ENCODE assay signal across 22 mouse cellular contexts in the genomic region with DNA sequence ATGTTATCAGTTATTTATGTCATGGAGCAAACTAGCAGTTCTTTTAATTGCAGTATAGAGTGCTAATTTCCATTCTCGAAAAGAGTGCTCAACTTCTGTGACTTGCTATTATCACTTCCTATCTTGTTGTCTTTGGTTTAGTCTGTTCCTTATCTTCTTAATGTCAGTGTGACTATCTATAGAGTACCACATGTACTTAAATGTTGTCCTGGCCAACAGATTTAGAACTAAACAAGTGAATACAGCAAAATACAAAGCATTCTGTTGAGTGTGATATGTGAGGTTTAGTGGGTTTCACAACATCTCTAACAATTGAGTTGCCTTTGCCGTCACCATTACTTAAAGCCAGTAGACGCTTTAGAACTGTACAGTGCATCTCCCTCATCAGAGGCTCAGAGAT. TPM values are rescaled to one million over a fixed set of nuclear protein-coding genes. Genes with fewer than 3 reads are reported as not detected.
A peak's percentile ranks its signal among the peaks of the same experiment; 100 is the strongest.
DNase-seq lines count a peak whose midpoint lies in the region; ATAC-seq and TF ChIP-seq lines count a peak whose summit lies in the region.
"Had no signal": no experiment of that assay in that cellular context is flagged by ENCODE, and none has a peak within 500 bp of the region (broad histone marks: within the 10 kb centered on the region; RNA-seq: fewer than 3 reads in every experiment).

No protein-coding gene starts in this region.

- peak; percentile 90 for ATAC-seq in G1E (ENCODE audit: extremely low read depth, insufficient number of reproducible peaks, low FRiP score, poor library complexity, severe bottlenecking)
- peak; percentile 60 for ATAC-seq in megakaryocyte progenitor cell, adult 5-6 weeks (replicated peaks; ENCODE audit: poor library complexity)
- ATAC-seq in megakaryocyte-erythroid progenitor cell, adult 5-6 weeks (replicated peaks; ENCODE audit: low FRiP score, low TSS enrichment, poor library complexity, severe bottlenecking), result peak; percentile 62
- ATAC-seq: activated CD4-positive, CD25-positive, alpha-beta regulatory T cell, adult 4 months; CD4-positive, CD25-positive, alpha-beta regulatory T cell, adult 4 months; Patski had no signal

- no peak for TF ChIP-seq CTCF in G1E (IDR thresholded peaks at IDR 0.05; ENCODE audit: low read depth, low read length)
- no peak for TF ChIP-seq CTCF in cerebellum, adult 2 months (IDR thresholded peaks at IDR 0.05; ENCODE audit: borderline replicate concordance, insufficient read depth, low read depth, low read length)

- H3K27me3 ChIP-seq in G1E (ENCODE audit: insufficient read depth, low read length), result no peaks in the 10 kb centered on the region
- no peaks in the 10 kb centered on the region for H3K27me3 ChIP-seq in cerebellum, adult 2 months (ENCODE audit: control insufficient read depth, insufficient read depth, low read length)
- no peaks in the 10 kb centered on the region for H3K27me3 ChIP-seq in embryonic facial prominence, embryonic 10.5 days (replicated peaks; ENCODE audit: low read depth, poor library complexity, severe bottlenecking)
- H3K27me3 ChIP-seq: CH12.LX, Patski had no signal

- H3K9me3 ChIP-seq in G1E (replicated peaks), result no peaks in the 10 kb centered on the region
- no peaks in the 10 kb centered on the region for H3K9me3 ChIP-seq in embryonic facial prominence, embryonic 10.5 days

- H3K4me1 ChIP-seq in G1E (ENCODE audit: insufficient read depth, low read depth, low read length), result peaks cover 20% of the 10 kb centered on the region
- H3K4me1 ChIP-seq in cerebellum, adult 2 months (ENCODE audit: control insufficient read depth, insufficient read depth, low read length), result no peaks in the 10 kb centered on the region
- H3K4me1 ChIP-seq in embryonic facial prominence, embryonic 10.5 days, result no peaks in the 10 kb centered on the region

- no peak overlapping the region for H3K27ac ChIP-seq in cerebellum, adult 2 months (ENCODE audit: insufficient read depth, low read length)
- no peak overlapping the region for H3K27ac ChIP-seq in embryonic facial prominence, embryonic 10.5 days (replicated peaks)

- no peak for DNase-seq in G1E (ENCODE audit: low spot score)
- DNase-seq in cerebellum, adult 2 months, result no peak
- no peak for DNase-seq in embryonic facial prominence, embryonic 10.5 days (ENCODE audit: low spot score)
- DNase-seq in embryo, embryonic 10 days (ENCODE audit: low spot score), result no peak
- DNase-seq: adrenal gland, adult 2 months; adrenal gland, adult 8-10 months; adrenal gland, postnatal 10 days; adrenal gland, postnatal 14 days; adrenal gland, postnatal 25 days; adrenal gland, postnatal 36 days; B cell, adult 2 months; cerebellum, adult 11 months; cerebellum, adult 11-12 months; cerebellum, adult 18-20 months; cerebellum, adult 8-10 months had no signal

- TF ChIP-seq POLR2A in cerebellum, adult 2 months (IDR thresholded peaks at IDR 0.05; ENCODE audit: borderline replicate concordance, insufficient read depth, low read length), result no peak

- H3K36me3 ChIP-seq in G1E (replicated peaks), result peaks cover 31% of the 10 kb centered on the region
- H3K36me3 ChIP-seq in embryonic facial prominence, embryonic 10.5 days (replicated peaks), result peaks cover 14% of the 10 kb centered on the region

- 96% methylated on average over 3 of the region's 3 CpGs for WGBS in cerebellum, adult 2 months
- 93% methylated on average over 3 of the region's 3 CpGs for WGBS in embryonic facial prominence, embryonic 10.5 days

- H3K4me3 ChIP-seq in G1E (ENCODE audit: low read depth, low read length), result no peak overlapping the region
- H3K4me3 ChIP-seq in cerebellum, adult 2 months (replicated peaks; ENCODE audit: insufficient read depth, low read depth, low read length), result no peak overlapping the region
- H3K4me3 ChIP-seq in embryonic facial prominence, embryonic 10.5 days, result no peak overlapping the region

RNA-seq across cellular contexts. Expression of a gene that starts 13.1 kb away (rescaled TPM):
- total RNA-seq in G1E (2014; fragmentation: Nextera tagmentation) (21.7 and 25.7 TPM in 2 replicates), G1E (2017) (11.7 and 12.2 TPM in 2 replicates)
- 0.63 and 1.2 TPM in 2 replicates for polyA plus RNA-seq in G1E (2012)
- total RNA-seq in megakaryocyte progenitor cell, adult 5-6 weeks (2015), result 12.3 and 20.9 TPM in 2 replicates
- 9.5 and 9.9 TPM in 2 replicates for total RNA-seq in megakaryocyte progenitor cell, adult 5-6 weeks (2017)
- total RNA-seq in megakaryocyte-erythroid progenitor cell, adult 5-6 weeks (2014; fragmentation: Nextera tagmentation), result 10.9 and 13.7 TPM in 2 replicates
- total RNA-seq in megakaryocyte-erythroid progenitor cell, adult 5-6 weeks (2017), result 10.3 and 16.8 TPM in 2 replicates
- polyA plus RNA-seq in cerebellum, adult 2 months (2012; rRNA removed), result 7.5 and 8.6 TPM in 2 replicates
- 34.5 and 36.2 TPM in 2 replicates for polyA plus RNA-seq in embryonic facial prominence, embryonic 10.5 days (2016; fragmentation: Nextera tagmentation; extraction: Ambion mirVana)

RNA-seq across cellular contexts. Expression of a gene that starts 13.2 kb away (rescaled TPM):
- total RNA-seq in G1E (2014; fragmentation: Nextera tagmentation) (22.0 and 27.8 TPM in 2 replicates), G1E (2017) (29.0 and 29.6 TPM in 2 replicates)
- polyA plus RNA-seq in G1E (2012), result 3.1 and 3.6 TPM in 2 replicates
- total RNA-seq in megakaryocyte progenitor cell, adult 5-6 weeks (2015), result 18.8 and 19.5 TPM in 2 replicates
- total RNA-seq in megakaryocyte progenitor cell, adult 5-6 weeks (2017), result 24.9 and 26.6 TPM in 2 replicates
- 17.5 and 19.5 TPM in 2 replicates for total RNA-seq in megakaryocyte-erythroid progenitor cell, adult 5-6 weeks (2014; fragmentation: Nextera tagmentation)
- total RNA-seq in megakaryocyte-erythroid progenitor cell, adult 5-6 weeks (2017), result 26.4 and 29.9 TPM in 2 replicates
- 12.1 and 12.8 TPM in 2 replicates for polyA plus RNA-seq in cerebellum, adult 2 months (2012; rRNA removed)
- 44.9 and 49.6 TPM in 2 replicates for polyA plus RNA-seq in embryonic facial prominence, embryonic 10.5 days (2016; fragmentation: Nextera tagmentation; extraction: Ambion mirVana)

RNA-seq across cellular contexts. Expression of a gene that starts 27.1 kb away (rescaled TPM):
- total RNA-seq in G1E (2014; fragmentation: Nextera tagmentation), result not detected in 2 replicates
- not detected in 2 replicates for total RNA-seq in G1E (2017)
- not detected in 2 replicates for polyA plus RNA-seq in G1E (2012)
- total RNA-seq in megakaryocyte progenitor cell, adult 5-6 weeks (2015), result not detected in 2 replicates
- 0.20 TPM in 1 of 2 replicates, not detected in the other for total RNA-seq in megakaryocyte progenitor cell, adult 5-6 weeks (2017)
- not detected in 2 replicates for total RNA-seq in megakaryocyte-erythroid progenitor cell, adult 5-6 weeks (2014; fragmentation: Nextera tagmentation)
- not detected in 2 replicates for total RNA-seq in megakaryocyte-erythroid progenitor cell, adult 5-6 weeks (2017)
- 0.23 and 0.41 TPM in 2 replicates for polyA plus RNA-seq in cerebellum, adult 2 months (2012; rRNA removed)
- polyA plus RNA-seq in embryonic facial prominence, embryonic 10.5 days (2016; fragmentation: Nextera tagmentation; extraction: Ambion mirVana), result 0.09 and 0.16 TPM in 2 replicates
- total RNA-seq: adrenal gland, postnatal 25 days; CH12.LX; MEL had no signal
- polyA plus RNA-seq: activated CD4-positive, CD25-positive, alpha-beta regulatory T cell, adult 4 months; adrenal gland, adult 2 months had no signal
